Mouse (Mus musculus) MEL (cell line): ENCODE results near the gene Pde11a. TPM values are rescaled to one million over a fixed set of nuclear protein-coding genes. Genes with fewer than 3 reads are reported as not detected.
A peak's percentile ranks its signal among the peaks of the same experiment; 100 is the strongest.

Experiments used
- DNase-seq: peaks from one replicate; pipeline ENCODE4 v3.0.0; 2011; ENCODE audit warnings: low read depth, low spot score
- H3K27ac ChIP-seq: 2 replicates; pipeline ENCODE4 v1.5.1; 2012; ENCODE audit warnings: low read depth, mild to moderate bottlenecking, control low read depth, low read length, moderate library complexity; ENCODE audit not compliant: control insufficient read depth
- H3K27me3 ChIP-seq, 2 experiments: fragments of 150-350 bp in 1 of 2; sonication (generic) in 1 of 2; 2 replicates each; pipeline ENCODE4 v1.6.1; 2012; ENCODE audit warnings: low read length in 2 of 2, mild to moderate bottlenecking in 2 of 2, improper control_type of control experiment in 1 of 2, moderate library complexity in 1 of 2; ENCODE audit not compliant: insufficient read depth in 2 of 2, control insufficient read depth in 1 of 2
- H3K36me3 ChIP-seq, 2 experiments: 2 replicates each; pipeline ENCODE4 v1.6.1; 2012 to 2014; ENCODE audit warnings: low read length in 2 of 2, improper control_type of control experiment in 1 of 2, inconsistent platforms in 1 of 2, mild to moderate bottlenecking in 1 of 2; ENCODE audit not compliant: insufficient read depth in 2 of 2, control insufficient read depth in 1 of 2
- H3K4me1 ChIP-seq, 2 experiments: fragments of 150-350 bp in 1 of 2; sonication (generic) in 1 of 2; 2 replicates each; pipeline ENCODE4 v1.6.1; 2012; ENCODE audit warnings: low read length in 2 of 2, improper control_type of control experiment in 1 of 2, mild to moderate bottlenecking in 1 of 2; ENCODE audit not compliant: insufficient read depth in 2 of 2, control insufficient read depth in 1 of 2
- H3K4me3 ChIP-seq, 2 experiments: fragments of 150-350 bp in 1 of 2; sonication (generic) in 1 of 2; 2 replicates each; pipeline ENCODE4 v1.5.1; 2012; ENCODE audit warnings: low read depth in 2 of 2, low read length in 2 of 2, mild to moderate bottlenecking in 2 of 2, moderate library complexity in 2 of 2, control low read depth in 1 of 2, improper control_type of control experiment in 1 of 2; ENCODE audit not compliant: control insufficient read depth in 1 of 2, insufficient read depth in 1 of 2
- H3K79me2 ChIP-seq: 2 replicates; pipeline ENCODE4 v1.6.1; 2012; ENCODE audit warnings: mild to moderate bottlenecking, low read length, moderate library complexity; ENCODE audit not compliant: control insufficient read depth, poor library complexity, insufficient read depth
- H3K9ac ChIP-seq: 2 replicates; pipeline ENCODE4 v1.6.1; 2012; ENCODE audit warnings: low read depth, mild to moderate bottlenecking, control low read depth, low read length, moderate library complexity; ENCODE audit not compliant: control insufficient read depth, poor library complexity, severe bottlenecking
- H3K9me3 ChIP-seq: fragments of 150-350 bp; sonication (generic); replicated peaks from 2 replicates; pipeline ENCODE4 v1.6.1; 2012; ENCODE audit warnings: mild to moderate bottlenecking, low read length, improper control_type of control experiment, moderate library complexity; ENCODE audit not compliant: insufficient read depth
- BHLHE40 ChIP-seq: IDR thresholded peaks from 2 replicates; pipeline ENCODE4 v1.6.1; 2012; ENCODE audit warnings: low read depth, mild to moderate bottlenecking, inconsistent platforms, low read length, improper control_type of control experiment, borderline replicate concordance
- CTCF ChIP-seq, 3 experiments: IDR thresholded peaks in 2 of 3; conservative IDR thresholded peaks in 1 of 3; 2 replicates each; pipeline ENCODE4 v1.5.1; 2011 to 2012; ENCODE audit warnings: low read length in 3 of 3, low read depth in 2 of 3, mild to moderate bottlenecking in 2 of 3, improper control_type of control experiment in 1 of 3, inconsistent platforms in 1 of 3, mixed read lengths in 1 of 3, moderate library complexity in 1 of 3; ENCODE audit not compliant: control insufficient read depth in 1 of 3, insufficient read depth in 1 of 3, poor library complexity in 1 of 3, severe bottlenecking in 1 of 3
- ELF1 ChIP-seq: IDR thresholded peaks from 2 replicates; pipeline ENCODE4 v1.6.1; 2014; ENCODE audit warnings: low read depth, mild to moderate bottlenecking, inconsistent platforms, low read length, improper control_type of control experiment, moderate library complexity
- EP300 ChIP-seq, 2 experiments: IDR thresholded peaks; 2 replicates each; pipeline ENCODE4 v1.6.1; 2011; ENCODE audit warnings: improper control_type of control experiment in 2 of 2, low read length in 2 of 2, low read depth in 1 of 2, mild to moderate bottlenecking in 1 of 2
- GABPA ChIP-seq: IDR thresholded peaks from 2 replicates; pipeline ENCODE4 v1.6.1; 2012; ENCODE audit warnings: low read depth, mild to moderate bottlenecking, inconsistent platforms, low read length, improper control_type of control experiment, moderate library complexity
- KAT2A ChIP-seq: conservative IDR thresholded peaks from 2 replicates; pipeline ENCODE4 v1.6.1; 2012; ENCODE audit warnings: low read depth, low read length, improper control_type of control experiment, inconsistent platforms
- MAX ChIP-seq: IDR thresholded peaks from 2 replicates; pipeline ENCODE4 v1.6.1; 2011; ENCODE audit warnings: low read length, improper control_type of control experiment
- MAZ ChIP-seq: IDR thresholded peaks from 2 replicates; pipeline ENCODE4 v1.6.1; 2012; ENCODE audit warnings: low read depth, mild to moderate bottlenecking, inconsistent platforms, low read length, improper control_type of control experiment
- MEF2A ChIP-seq: IDR thresholded peaks from 2 replicates; pipeline ENCODE4 v1.6.1; 2014; ENCODE audit warnings: low read depth, mild to moderate bottlenecking, inconsistent platforms, low read length, improper control_type of control experiment; ENCODE audit not compliant: poor library complexity, insufficient replicate concordance, severe bottlenecking; ENCODE audit errors: extremely low read depth
- MXI1 ChIP-seq: IDR thresholded peaks from 2 replicates; pipeline ENCODE4 v1.6.1; 2011; ENCODE audit warnings: mild to moderate bottlenecking, low read depth, low read length, improper control_type of control experiment
- MYB ChIP-seq: IDR thresholded peaks from 2 replicates; pipeline ENCODE4 v1.6.1; 2011; ENCODE audit warnings: mild to moderate bottlenecking, low read depth, low read length, improper control_type of control experiment
- MYC ChIP-seq: IDR thresholded peaks from 2 replicates; pipeline ENCODE4 v1.6.1; 2011; ENCODE audit warnings: low read depth, mild to moderate bottlenecking, low read length, improper control_type of control experiment, moderate library complexity
- NELFE ChIP-seq: IDR thresholded peaks from 2 replicates; pipeline ENCODE4 v1.6.1; 2011; ENCODE audit warnings: low read depth, low read length, improper control_type of control experiment
- NRF1 ChIP-seq: IDR thresholded peaks from 2 replicates; pipeline ENCODE4 v1.6.1; 2014; ENCODE audit warnings: low read depth, mild to moderate bottlenecking, inconsistent platforms, low read length, improper control_type of control experiment, moderate library complexity; ENCODE audit not compliant: poor library complexity, insufficient read depth, severe bottlenecking
- POLR2A ChIP-seq, 2 experiments: IDR thresholded peaks; 2 replicates each; pipeline ENCODE4 v1.6.1; 2011 to 2012; ENCODE audit warnings: low read length in 2 of 2, mild to moderate bottlenecking in 2 of 2, control low read depth in 1 of 2, improper control_type of control experiment in 1 of 2, low read depth in 1 of 2, moderate library complexity in 1 of 2; ENCODE audit not compliant: control insufficient read depth in 1 of 2, insufficient read depth in 1 of 2, poor library complexity in 1 of 2
- SMC3 ChIP-seq: IDR thresholded peaks from 2 replicates; pipeline ENCODE4 v1.6.1; 2011; ENCODE audit warnings: low read depth, low read length, improper control_type of control experiment
- USF2 ChIP-seq, 2 experiments: IDR thresholded peaks; 2 replicates each; pipeline ENCODE4 v1.6.1; 2011 to 2012; ENCODE audit warnings: improper control_type of control experiment in 2 of 2, low read length in 2 of 2, borderline replicate concordance in 1 of 2, inconsistent platforms in 1 of 2, low read depth in 1 of 2, mild to moderate bottlenecking in 1 of 2; ENCODE audit not compliant: insufficient read depth in 1 of 2
- ZKSCAN1 ChIP-seq: IDR thresholded peaks from 2 replicates; pipeline ENCODE4 v1.6.1; 2012; ENCODE audit warnings: low read depth, mild to moderate bottlenecking, inconsistent platforms, low read length, improper control_type of control experiment, moderate library complexity
- ZMIZ1 ChIP-seq: IDR thresholded peaks from 2 replicates; pipeline ENCODE4 v1.6.1; 2012; ENCODE audit warnings: low read depth, mild to moderate bottlenecking, inconsistent platforms, low read length, improper control_type of control experiment, moderate library complexity
- polyA plus RNA-seq, 2 experiments: library from polyadenylated mRNA; stranded (reverse) in 1 of 2; unstranded in 1 of 2; fragments of >175 nt in 1 of 2; fragments of >200 nt in 1 of 2; gene quantifications; 2 replicates each; pipeline versions ENCODE4 v1.2.1 to v1.2.4; 2012; ENCODE audit warnings: low replicate concordance in 2 of 2, low read depth in 1 of 2; ENCODE audit not compliant: insufficient read length in 2 of 2, insufficient read depth in 1 of 2, missing spikeins in 1 of 2
- total RNA-seq: library from RNA; depleted of rRNA; stranded (reverse); fragments of 300-350 nt; gene quantifications from 2 replicates; pipeline ENCODE4 v1.2.3, GENCODE M21; 2012

The Pde11a gene
- total and polyA plus RNA-seq, 3 experiments, result not detected

DNA sequence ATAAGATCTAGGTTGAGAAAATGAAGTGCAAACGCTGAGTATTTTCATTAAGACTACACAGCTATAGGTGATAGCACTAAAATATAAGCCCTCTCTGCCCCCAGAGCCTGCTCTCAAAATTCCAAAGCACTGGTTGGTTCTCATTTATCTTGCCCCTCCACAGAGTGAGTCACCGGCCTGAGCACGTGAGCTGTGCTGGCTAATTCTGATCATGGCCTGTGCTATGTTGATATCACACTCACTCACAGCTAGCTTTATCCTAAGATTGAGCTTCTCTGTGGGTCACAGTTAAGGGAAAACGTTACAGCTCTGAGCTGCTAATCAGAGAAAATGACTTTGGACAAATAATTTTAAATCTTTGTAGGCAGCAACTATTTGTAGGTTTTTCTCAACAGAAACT, 33.7 kb upstream of the Pde11a start (continued):
- TF ChIP-seq USF2 (IDR thresholded peaks at IDR 0.05; ENCODE audit: borderline replicate concordance in 1 of 2, insufficient read depth in 1 of 2, low read depth in 1 of 2, low read length in 2 of 2) (peak in 1 of 2 experiments; percentile 58; a peak in 1 of 4 replicates), POLR2A (IDR thresholded peaks at IDR 0.05; ENCODE audit: control insufficient read depth in 1 of 2, insufficient read depth in 1 of 2, low read depth in 1 of 2, low read length in 2 of 2, poor library complexity in 1 of 2) (0 out of 4 replicates have a peak, but pooled peaks of 1 of the 2 experiments have one; percentile 17), MAX (peak; percentile 92), NRF1 (no peak), EP300 (IDR thresholded peaks at IDR 0.05; ENCODE audit: low read depth in 1 of 2, low read length in 2 of 2) (peak; percentile 90 to 96), MYC (peak; percentile 93), GABPA (no peak), SMC3 (no peak), KAT2A (peak; percentile 31; the same call in 1 of the 2 replicates), NELFE (peak; percentile 24; the same call in 1 of the 2 replicates), CTCF (IDR thresholded peaks at IDR 0.05 in 2 of 3, conservative IDR thresholded peaks at IDR 0.05 in 1 of 3; ENCODE audit: control insufficient read depth in 1 of 3, insufficient read depth in 1 of 3, low read depth in 2 of 3, low read length in 3 of 3, poor library complexity in 1 of 3, severe bottlenecking in 1 of 3) (no peak), ZMIZ1 (no peak), BHLHE40 (peak; percentile 100), MEF2A (no peak), ZKSCAN1 (no peak), ELF1 (no peak), MXI1 (peak; percentile 91), MYB (peak; percentile 78)

- Histone ChIP-seq H3K9ac (peak overlapping the region; percentile 98), H3K4me3 (peak overlapping the region; percentile 71 to 94), H3K9me3 (no peaks in the 10 kb centered on the region), H3K4me1 (peaks cover 3 to 17% of the 10 kb centered on the region in 2 experiments), H3K27ac (peak overlapping the region; percentile 89), H3K79me2 (peaks cover 12% of the 10 kb centered on the region), H3K27me3 (no peaks in the 10 kb centered on the region), H3K36me3 (peaks cover 4 to 22% of the 10 kb centered on the region in 2 experiments)
- no peak for DNase-seq
- no peak for TF ChIP-seq MAZ
Measured at GRCm38 (mm10) chr2:76370656-76370922, 32.0 kb upstream of the Pde11a start.
